Mouse (Mus musculus) cerebellum, postnatal 36 days (tissue): Measurements from ENCODE around the gene Olfr1136.

Experiments used
- DNase-seq, 2 experiments: peaks; one replicate each; pipeline ENCODE4 v3.0.0; 2021 to 2022; ENCODE audit warnings: mixed read lengths in 2 of 2

Olfr1136 gene

GRCm38 (mm10) chr2:87693847-87694246 is at the start of gene Olfr1136:
Olfr1136 (minus strand) TSS chr2:87693947.
- DNase-seq = no peak

GRCm38 (mm10) chr2:87743452-87743851 is 49.7 kb upstream of the Olfr1136 start, which contains the start of gene Olfr1140:
Olfr1140 (plus strand) TSS chr2:87743752.
- DNase-seq = no peak

DNA sequence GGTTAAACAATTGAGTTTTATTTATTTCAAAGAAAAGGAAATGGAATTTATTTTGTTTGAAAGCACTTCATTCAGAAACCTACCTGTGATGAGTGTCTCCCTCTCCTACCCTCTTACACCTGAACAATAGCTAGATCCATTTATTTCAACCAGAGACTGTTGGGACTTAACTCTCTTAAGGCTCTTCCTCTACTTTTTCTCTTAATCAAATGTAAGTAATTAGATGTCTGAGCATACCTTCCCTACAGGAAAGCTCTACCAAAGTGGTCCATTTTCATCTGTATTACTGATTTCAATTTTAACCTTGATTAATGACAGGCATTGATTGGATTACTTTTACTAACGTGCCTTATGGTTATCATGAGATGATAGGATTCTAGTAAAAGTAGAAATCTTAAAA is 46.1 kb upstream of the Olfr1136 start, which contains the start of gene Olfr1138:
Olfr1138 (minus strand) TSS at position 101 of the 400 bp plus-strand sequence.
- no peak for DNase-seq

GRCm38 (mm10) chr2:87713079-87713478 is 19.3 kb upstream of the Olfr1136 start, which contains the start of gene Olfr1137:
Olfr1137 (minus strand) TSS chr2:87713179.
- no peak for DNase-seq

GRCm38 (mm10) chr2:87673564-87673963 is 20.2 kb downstream of the Olfr1136 start, which contains the start of gene Olfr1135:
Olfr1135 (minus strand) TSS chr2:87673664.
- no peak for DNase-seq

DNA sequence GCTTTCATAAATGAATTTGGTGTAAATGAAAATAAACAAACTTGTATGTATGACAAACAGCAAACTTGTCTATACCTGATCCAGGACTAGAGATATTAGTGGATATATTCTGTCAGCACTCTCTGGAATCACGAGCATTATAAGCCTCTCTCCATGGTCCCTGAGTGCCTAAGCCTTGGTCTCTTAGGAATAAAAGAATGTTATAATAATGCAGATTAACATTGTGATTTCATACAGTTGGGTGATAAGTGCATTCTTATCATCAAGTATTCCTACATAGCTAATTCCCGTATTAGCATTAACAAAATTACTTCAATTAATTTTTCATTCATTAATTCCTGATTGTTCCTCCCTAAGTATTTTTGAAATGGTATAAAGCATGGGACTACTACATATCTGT is 35.4 kb downstream of the Olfr1136 start, which contains the start of gene Olfr1134:
Olfr1134 (minus strand) TSS at position 101 of the 400 bp plus-strand sequence.
- DNase-seq = no peak

- no peak for DNase-seq
These were observed 46.5 kb downstream of the Olfr1136 start, which contains the start of gene Olfr1133 for GRCm38 (mm10) chr2:87647274-87647673. Olfr1133 (minus strand) TSS chr2:87647374.
